Mouse (Mus musculus): ENCODE results near the gene Ttc32.

Gene Ttc32

GRCm38 (mm10) chr12:9046674-9047073, 16.9 kb downstream of the Ttc32 start:
- no peak for DNase-seq (ENCODE audit: low spot score)

DNA sequence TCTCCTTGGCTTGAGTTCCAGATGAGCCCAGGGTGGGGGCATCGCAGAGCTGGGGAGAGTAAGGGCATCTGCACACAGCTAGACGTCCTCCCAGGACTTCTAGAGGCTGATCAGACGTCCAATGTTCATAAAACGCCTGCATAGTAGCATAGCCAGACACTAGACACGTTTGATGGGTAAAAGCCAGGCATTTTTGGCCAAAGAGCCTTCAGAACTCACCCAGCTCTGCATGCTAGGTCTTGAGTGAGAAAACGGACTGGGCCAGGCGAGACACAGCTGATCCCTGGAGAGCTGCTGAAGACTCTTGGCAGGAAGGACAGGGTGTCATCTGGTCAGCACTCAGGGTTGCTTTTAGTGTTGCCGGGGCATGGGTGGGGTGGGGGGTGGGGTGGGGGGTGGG, 18.3 kb downstream of the Ttc32 start:
- DNase-seq (ENCODE audit: low spot score): no peak

DNA sequence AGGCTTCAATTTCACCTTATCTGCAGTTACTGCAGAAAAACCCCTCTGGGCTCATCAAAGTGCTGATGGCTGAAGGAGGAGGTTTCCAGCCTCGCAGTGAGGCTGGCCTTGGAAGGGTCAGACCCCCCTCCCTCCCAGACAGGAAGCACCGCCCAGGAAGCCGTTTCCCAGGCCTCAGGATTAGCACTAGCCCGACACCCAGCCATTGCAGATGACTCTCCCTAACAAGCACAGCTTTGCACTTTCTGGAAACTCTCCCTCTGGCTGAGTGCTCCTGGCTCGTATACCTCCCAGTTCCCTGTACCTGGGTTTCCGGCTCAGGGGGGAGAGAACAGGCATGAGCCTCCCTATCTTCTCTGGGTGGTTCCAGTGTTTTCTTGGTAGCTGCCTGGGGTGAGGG, 21.0 kb downstream of the Ttc32 start:
- no peak for DNase-seq (ENCODE audit: low spot score)

DNA sequence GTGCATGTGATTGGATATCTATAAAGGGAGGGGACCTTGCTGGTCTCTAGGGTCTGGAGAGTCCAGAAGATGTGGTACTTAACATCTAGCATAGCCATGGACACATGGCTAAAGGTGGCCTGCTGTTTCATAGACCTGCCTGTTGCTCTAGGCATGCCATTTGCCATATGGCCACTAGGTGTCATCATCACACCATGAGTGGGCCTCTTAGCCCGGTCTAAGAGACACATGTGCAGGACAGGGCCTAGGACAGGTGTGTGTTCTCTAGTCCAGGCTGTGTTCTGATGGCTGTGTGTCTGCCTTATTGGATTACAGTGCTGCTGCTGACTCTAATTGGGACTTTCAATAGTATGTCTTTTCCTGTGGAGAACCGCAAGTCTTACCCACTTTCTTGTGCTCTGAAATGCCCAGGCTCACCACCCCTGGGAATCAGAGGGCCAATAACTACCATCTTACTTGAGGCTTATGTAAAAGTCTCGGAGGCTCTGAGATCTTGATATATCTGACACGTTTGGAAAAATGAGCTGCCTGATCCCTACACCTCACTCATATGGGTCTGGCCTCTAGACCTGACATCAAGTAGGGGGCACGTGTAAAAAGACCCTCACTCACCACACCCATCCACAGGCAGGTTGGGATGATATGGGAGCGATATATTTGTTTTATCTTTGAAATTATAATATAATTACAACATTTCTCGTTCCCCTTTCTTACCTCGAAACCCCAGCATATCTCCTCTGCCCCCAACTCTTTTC, 22.5 kb downstream of the Ttc32 start:
- peak; percentile 72 for DNase-seq (ENCODE audit: low spot score)

DNA sequence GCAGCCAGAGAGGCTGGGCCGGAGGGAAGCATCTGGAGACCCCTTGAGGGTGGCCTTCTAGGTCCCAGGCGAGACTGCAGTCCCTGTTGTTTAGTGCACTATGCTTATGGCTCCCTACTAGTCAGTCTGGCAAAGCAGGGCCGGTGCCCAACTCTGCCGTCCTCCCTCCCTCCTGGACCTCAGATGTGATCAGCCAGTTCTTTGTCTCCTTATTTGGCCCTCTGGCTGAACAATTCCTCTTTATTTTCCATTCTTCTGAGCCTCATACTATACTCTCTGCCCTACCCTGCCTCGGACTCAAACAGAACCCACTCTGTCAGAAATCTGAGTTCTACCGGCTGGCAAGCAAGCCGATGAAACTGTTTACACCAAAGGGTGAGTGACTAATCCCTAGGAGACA, 23.5 kb downstream of the Ttc32 start:
- DNase-seq (ENCODE audit: low spot score): no peak

DNA sequence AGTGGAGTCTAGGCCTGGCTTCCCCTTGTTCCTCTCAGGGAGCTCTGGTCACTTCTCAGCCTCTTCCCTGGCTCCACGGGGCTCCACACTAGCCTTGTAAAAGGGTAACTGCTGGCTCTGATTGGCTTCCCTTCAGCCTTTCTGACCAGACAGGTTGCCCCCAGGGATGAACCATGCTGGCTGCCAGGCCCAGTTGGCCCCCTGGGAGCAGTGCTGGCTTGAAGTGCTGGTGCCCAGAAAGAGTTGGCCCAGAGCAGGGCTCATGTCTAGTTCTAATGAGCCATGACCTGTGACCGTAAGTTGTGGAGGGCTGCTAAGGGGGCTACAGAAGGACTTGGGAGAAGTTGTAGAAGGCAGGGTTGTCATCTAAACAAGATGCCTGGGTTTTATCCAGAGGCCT, 24.2 kb downstream of the Ttc32 start:
- no peak for DNase-seq (ENCODE audit: low spot score)

- DNase-seq (ENCODE audit: low spot score): no peak
Observed at GRCm38 (mm10) chr12:9055269-9055668, 25.5 kb downstream of the Ttc32 start.

- no peak for DNase-seq (ENCODE audit: low spot score)
Observed at GRCm38 (mm10) chr12:9059502-9059901, 29.7 kb downstream of the Ttc32 start.

GRCm38 (mm10) chr12:9059965-9060364, 30.2 kb downstream of the Ttc32 start:
- DNase-seq (ENCODE audit: low spot score): no peak

GRCm38 (mm10) chr12:9063611-9064010, 33.8 kb downstream of the Ttc32 start:
- no peak for DNase-seq (ENCODE audit: low spot score)

- no peak for DNase-seq (ENCODE audit: low spot score)
Observed at GRCm38 (mm10) chr12:9071058-9071457, 41.3 kb downstream of the Ttc32 start.

DNA sequence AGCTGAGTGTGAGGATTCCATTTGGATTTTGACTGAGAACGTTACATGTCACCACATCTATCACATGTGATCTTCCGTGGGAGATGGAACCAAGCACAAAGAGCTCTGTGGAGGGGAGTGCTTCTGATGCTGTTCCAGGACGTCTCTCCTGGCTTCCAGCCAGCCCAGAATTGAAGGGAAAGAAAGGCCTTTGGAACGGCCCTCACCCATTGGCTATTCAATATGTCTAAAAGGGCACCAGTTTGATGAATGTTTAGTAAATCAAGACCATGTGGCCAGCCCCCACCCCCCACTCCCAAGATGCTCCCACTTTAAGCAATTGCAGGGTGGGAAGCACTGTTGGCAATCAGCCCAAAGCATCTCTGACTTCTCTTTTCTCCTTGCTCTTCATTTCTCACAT, 41.7 kb downstream of the Ttc32 start:
- no peak for DNase-seq (ENCODE audit: low spot score)

DNA sequence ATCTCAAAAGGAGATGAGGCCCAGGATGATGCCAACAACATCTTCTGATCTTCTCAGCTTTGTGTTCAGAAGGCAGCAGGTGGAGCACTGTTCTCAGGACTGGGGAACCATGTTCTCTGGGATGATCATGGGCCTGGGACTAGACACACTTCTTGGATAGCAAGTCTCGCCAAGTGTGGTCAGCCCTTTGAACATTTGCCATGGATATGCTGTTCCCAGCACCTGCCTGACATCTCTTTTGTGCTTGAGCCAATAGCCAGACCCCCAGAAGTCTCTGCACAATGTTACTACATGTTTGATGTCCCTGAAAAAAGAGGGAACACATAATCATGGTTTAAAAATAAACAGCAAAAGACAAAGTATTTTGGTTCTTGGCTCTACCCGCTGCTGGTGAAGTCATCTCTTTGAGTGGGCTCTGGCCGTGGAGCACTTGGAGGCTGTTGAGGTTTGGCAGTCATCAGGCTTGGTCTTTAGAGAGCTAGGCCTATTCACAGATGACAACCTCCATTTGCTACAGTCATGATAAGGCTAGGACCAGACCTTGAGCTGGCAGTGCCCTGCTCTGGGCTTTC, 47.8 kb downstream of the Ttc32 start:
- DNase-seq (ENCODE audit: low spot score): no peak

- no peak for DNase-seq (ENCODE audit: low spot score)
Observed at GRCm38 (mm10) chr12:9090226-9090625, 60.4 kb downstream of the Ttc32 start.
